Mouse (Mus musculus) lung, embryonic 15.5 days (tissue): ENCODE data around the gene Mum1. TPM values are rescaled to one million over a fixed set of nuclear protein-coding genes. Genes with fewer than 3 reads are reported as not detected.

Experiments
- ATAC-seq: fragments of 200-750 bp; cut with Nextera tagmentation; 2 replicates; pipeline ENCODE4 v1.8.0; 2017; ENCODE audit warnings: moderate number of reproducible peaks, borderline replicate concordance; ENCODE audit not compliant: low FRiP score, low TSS enrichment; ENCODE audit errors: extremely low read depth
- H3K27ac ChIP-seq: fragments of 300-500 bp; sonication (generic); 2 replicates; pipeline ENCODE4 v1.5.1; 2015; ENCODE audit warnings: moderate library complexity, mild to moderate bottlenecking, inconsistent platforms
- H3K27me3 ChIP-seq: fragments of 300-500 bp; sonication (generic); 2 replicates; pipeline ENCODE4 v1.6.1; 2015; ENCODE audit warnings: inconsistent platforms
- H3K36me3 ChIP-seq: fragments of 300-500 bp; sonication (generic); 2 replicates; pipeline ENCODE4 v1.6.1; 2015; ENCODE audit warnings: inconsistent platforms
- H3K4me1 ChIP-seq: fragments of 300-500 bp; sonication (generic); 2 replicates; pipeline ENCODE4 v1.6.1; 2015; ENCODE audit warnings: inconsistent platforms
- H3K4me2 ChIP-seq: fragments of 300-500 bp; sonication (generic); 2 replicates; pipeline ENCODE4 v1.6.1; 2015; ENCODE audit warnings: inconsistent platforms, mild to moderate bottlenecking, moderate library complexity
- H3K4me3 ChIP-seq: fragments of 300-500 bp; sonication (generic); 2 replicates; pipeline ENCODE4 v1.5.1; 2015; ENCODE audit warnings: mild to moderate bottlenecking, inconsistent platforms
- H3K9ac ChIP-seq: fragments of 300-500 bp; sonication (generic); 2 replicates; pipeline ENCODE4 v1.6.1; 2015; ENCODE audit warnings: inconsistent platforms
- H3K9me3 ChIP-seq: fragments of 300-500 bp; sonication (generic); 2 replicates; pipeline ENCODE4 v1.6.1; 2016; ENCODE audit warnings: inconsistent platforms
- WGBS: fragments of 180-500 bp; shearing (Covaris S2); methylation state at CpG from one replicate; pipeline ENCODE4 v1.1.7; 2015; 5-methylcytosine and 5-hydroxymethylcytosine counted together
- polyA plus RNA-seq: library from polyadenylated mRNA; unstranded; fragments of >200 nt; fragmentation: Nextera tagmentation; extraction: Ambion mirVana; gene quantifications from 2 replicates; pipeline ENCODE4 v1.2.1, GENCODE M21; 2015

Gene Mum1
- polyA plus RNA-seq, 1 experiment from 2014 or later = 66.2 TPM

- ATAC-seq = peak; percentile 35
- Histone ChIP-seq H3K27me3 (no peaks in the 10 kb centered on the region), H3K9me3 (no peaks in the 10 kb centered on the region), H3K4me2 (peak overlapping the region; percentile 84), H3K9ac (peak overlapping the region; percentile 99), H3K4me3 (peak overlapping the region; percentile 98), H3K36me3 (peaks cover 11% of the 10 kb centered on the region), H3K4me1 (peaks cover 59% of the 10 kb centered on the region), H3K27ac (peak overlapping the region; percentile 73)
- WGBS = under 1% methylated on average over 80 of the region's 81 CpGs
Observed at GRCm38 (mm10) chr10:80264341-80265148, 38.3 kb downstream of the Mum1 start.

DNA sequence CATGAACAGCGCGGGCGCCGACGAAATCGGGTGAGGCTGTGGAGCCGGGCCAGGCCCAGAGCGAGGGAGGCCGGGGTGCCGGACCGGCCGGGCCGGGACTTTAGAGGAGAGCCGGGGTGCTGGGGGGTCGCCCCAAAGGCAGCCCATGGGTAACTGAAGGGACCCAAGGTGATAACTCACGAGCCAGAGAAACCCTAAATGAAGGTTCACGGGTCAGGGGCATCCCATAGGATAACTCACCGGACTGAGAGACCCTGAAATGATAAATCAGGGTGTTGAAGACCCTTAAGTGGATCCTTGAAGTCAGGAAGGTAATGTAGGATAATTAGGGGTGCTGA, 38.9 kb downstream of the Mum1 start:
- peak overlapping the region; percentile 73 for H3K27ac ChIP-seq
- ATAC-seq = no peak
- H3K4me2 ChIP-seq = peak overlapping the region; percentile 84
- WGBS = under 1% methylated on average over 18 of the region's 18 CpGs
- peak overlapping the region; percentile 99 for H3K9ac ChIP-seq
- H3K4me3 ChIP-seq = peak overlapping the region; percentile 98
- H3K27me3 ChIP-seq = no peaks in the 10 kb centered on the region
- H3K4me1 ChIP-seq = peaks cover 58% of the 10 kb centered on the region
- peaks cover 11% of the 10 kb centered on the region for H3K36me3 ChIP-seq
- no peaks in the 10 kb centered on the region for H3K9me3 ChIP-seq

DNA sequence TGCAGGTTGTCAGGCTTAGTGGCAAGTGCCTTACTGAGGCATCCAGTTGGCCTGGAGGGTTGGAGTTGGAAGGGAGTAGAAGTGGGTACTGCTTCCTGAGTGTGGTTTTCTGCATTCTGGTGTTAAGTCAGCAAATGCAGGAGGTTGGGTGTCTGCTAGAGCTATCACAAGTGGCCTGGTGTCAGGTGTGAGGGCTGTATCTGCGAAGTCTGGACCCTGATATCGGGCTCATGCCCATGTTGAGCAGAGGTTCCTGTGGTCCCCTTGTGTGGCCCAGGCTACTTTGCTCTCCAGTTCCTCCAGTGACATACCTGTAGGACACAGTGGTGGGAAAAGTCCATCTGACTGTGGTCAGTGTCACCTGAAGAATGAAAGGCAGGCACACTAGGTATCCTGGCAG, 43.9 kb downstream of the Mum1 start:
- 89% methylated on average over 2 of the region's 2 CpGs for WGBS
- Histone ChIP-seq H3K27ac (no peak overlapping the region), H3K4me2 (no peak overlapping the region), H3K4me3 (no peak overlapping the region), H3K9ac (no peak overlapping the region), H3K9me3 (no peaks in the 10 kb centered on the region), H3K36me3 (peaks cover 42% of the 10 kb centered on the region), H3K27me3 (no peaks in the 10 kb centered on the region), H3K4me1 (peaks cover 48% of the 10 kb centered on the region)
- no peak for ATAC-seq

GRCm38 (mm10) chr10:80270734-80271181, 44.5 kb downstream of the Mum1 start:
- 69% methylated on average over 6 of the region's 6 CpGs for WGBS
- Histone ChIP-seq H3K4me1 (peaks cover 46% of the 10 kb centered on the region), H3K36me3 (peaks cover 46% of the 10 kb centered on the region)

GRCm38 (mm10) chr10:80271186-80271843, 45.1 kb downstream of the Mum1 start:
- Histone ChIP-seq H3K9me3 (no peaks in the 10 kb centered on the region), H3K27ac (no peak overlapping the region; the same call in 1 of the 2 replicates), H3K36me3 (peaks cover 52% of the 10 kb centered on the region), H3K4me1 (peaks cover 40% of the 10 kb centered on the region), H3K4me2 (no peak overlapping the region), H3K27me3 (no peaks in the 10 kb centered on the region), H3K9ac (no peak overlapping the region), H3K4me3 (no peak overlapping the region)
- WGBS = 85% methylated on average over 5 of the region's 5 CpGs
- no peak for ATAC-seq

More at GRCm38 (mm10) chr10:80270734-80271181, 44.5 kb downstream of the Mum1 start:
- H3K4me2 ChIP-seq = no peak overlapping the region
- H3K27ac ChIP-seq = no peak overlapping the region
- no peaks in the 10 kb centered on the region for H3K9me3 ChIP-seq
- H3K27me3 ChIP-seq = no peaks in the 10 kb centered on the region
- no peak for ATAC-seq
- no peak overlapping the region for H3K4me3 ChIP-seq
- no peak overlapping the region for H3K9ac ChIP-seq

DNA sequence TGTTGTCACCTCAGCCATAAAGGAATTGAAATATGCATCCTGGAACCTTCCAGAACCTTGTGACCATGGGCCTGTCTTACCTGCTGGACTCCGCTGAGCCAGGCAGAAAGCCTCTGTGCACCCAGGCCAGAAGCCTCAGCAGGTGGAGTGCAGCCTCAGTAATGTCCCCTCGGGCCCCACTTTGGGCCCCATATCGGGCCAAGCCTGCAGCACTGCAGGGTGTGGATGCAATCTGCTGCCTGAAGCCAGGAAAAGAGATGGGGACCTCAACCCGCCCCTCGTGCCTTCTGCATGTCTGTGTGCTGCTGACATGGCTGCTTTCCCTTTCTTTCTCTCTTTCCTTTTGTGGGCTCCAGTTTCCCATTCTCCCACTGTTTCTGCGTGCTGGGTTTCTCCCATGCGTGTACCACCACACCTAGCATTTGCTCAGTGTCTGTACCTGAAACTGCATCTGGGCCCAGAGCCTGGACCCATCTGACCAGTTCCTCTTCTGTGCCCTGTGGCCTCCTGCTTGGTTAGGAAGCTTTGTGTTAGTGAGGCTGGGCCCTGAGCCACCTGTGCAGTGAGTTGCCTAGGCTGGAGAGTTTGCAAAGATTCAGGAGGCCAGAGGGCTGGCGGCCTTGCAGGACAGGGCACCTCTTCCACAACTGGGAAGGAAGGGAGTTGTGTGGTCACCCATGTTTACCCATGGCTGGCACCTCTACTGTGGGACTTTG, 45.8 kb downstream of the Mum1 start:
- no peak for ATAC-seq
- Histone ChIP-seq H3K9ac (no peak overlapping the region), H3K4me2 (no peak overlapping the region), H3K9me3 (no peaks in the 10 kb centered on the region), H3K27ac (no peak overlapping the region; the same call in 1 of the 2 replicates), H3K36me3 (peaks cover 58% of the 10 kb centered on the region), H3K4me3 (no peak overlapping the region), H3K27me3 (no peaks in the 10 kb centered on the region), H3K4me1 (peaks cover 33% of the 10 kb centered on the region)
- 85% methylated on average over 8 of the region's 8 CpGs for WGBS

DNA sequence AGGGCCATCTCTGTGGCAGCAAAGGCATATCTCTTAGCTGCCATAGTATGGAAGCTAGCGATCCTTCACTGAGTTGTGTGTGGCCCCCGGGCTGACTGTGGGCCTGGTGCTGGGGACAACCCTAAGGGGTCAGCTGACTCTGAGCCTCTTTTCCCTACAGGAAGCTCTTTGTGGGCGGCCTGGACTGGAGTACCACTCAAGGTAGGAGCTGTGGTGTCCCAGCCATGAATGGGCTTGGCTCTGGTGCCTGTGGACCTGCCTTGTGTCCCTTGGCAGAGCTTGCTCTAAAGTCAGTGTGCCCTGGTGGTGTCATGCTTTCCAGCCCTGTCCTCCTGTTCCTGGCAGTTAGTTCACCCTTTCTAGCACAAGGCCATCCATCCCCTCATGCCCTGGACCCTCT, 47.6 kb downstream of the Mum1 start:
- Histone ChIP-seq H3K9me3 (no peaks in the 10 kb centered on the region), H3K4me3 (no peak overlapping the region), H3K36me3 (peaks cover 69% of the 10 kb centered on the region), H3K4me2 (no peak overlapping the region), H3K27me3 (no peaks in the 10 kb centered on the region), H3K27ac (no peak overlapping the region), H3K4me1 (peaks cover 17% of the 10 kb centered on the region), H3K9ac (no peak overlapping the region)
- 81% methylated on average over 3 of the region's 3 CpGs for WGBS
- no peak for ATAC-seq

- Histone ChIP-seq H3K9ac (no peak overlapping the region), H3K4me3 (no peak overlapping the region), H3K9me3 (no peaks in the 10 kb centered on the region), H3K27ac (no peak overlapping the region), H3K4me2 (no peak overlapping the region), H3K27me3 (no peaks in the 10 kb centered on the region), H3K4me1 (peaks cover 10% of the 10 kb centered on the region), H3K36me3 (peaks cover 84% of the 10 kb centered on the region)
- no peak for ATAC-seq
- WGBS = 86% methylated on average over 5 of the region's 5 CpGs
Observed at GRCm38 (mm10) chr10:80276238-80276637, 50.0 kb downstream of the Mum1 start.

- no peak overlapping the region for H3K4me2 ChIP-seq
- H3K9me3 ChIP-seq = no peaks in the 10 kb centered on the region
- no peak overlapping the region for H3K9ac ChIP-seq
- WGBS = 91% methylated on average over 9 of the region's 9 CpGs
- no peak for ATAC-seq
- H3K4me1 ChIP-seq = peaks cover 15% of the 10 kb centered on the region
- H3K27me3 ChIP-seq = no peaks in the 10 kb centered on the region
- no peak overlapping the region for H3K4me3 ChIP-seq
- no peak overlapping the region for H3K27ac ChIP-seq
- peaks cover 85% of the 10 kb centered on the region for H3K36me3 ChIP-seq
Observed at GRCm38 (mm10) chr10:80278390-80278789, 52.2 kb downstream of the Mum1 start.

GRCm38 (mm10) chr10:80279273-80279672, 53.0 kb downstream of the Mum1 start:
- H3K27me3 ChIP-seq = no peaks in the 10 kb centered on the region
- no peak overlapping the region for H3K27ac ChIP-seq
- peaks cover 86% of the 10 kb centered on the region for H3K36me3 ChIP-seq
- peaks cover 15% of the 10 kb centered on the region for H3K4me1 ChIP-seq
- no peak for ATAC-seq
- WGBS = 86% methylated on average over 12 of the region's 12 CpGs
- H3K9ac ChIP-seq = no peak overlapping the region
- H3K9me3 ChIP-seq = no peaks in the 10 kb centered on the region
- no peak overlapping the region for H3K4me3 ChIP-seq
- no peak overlapping the region for H3K4me2 ChIP-seq

DNA sequence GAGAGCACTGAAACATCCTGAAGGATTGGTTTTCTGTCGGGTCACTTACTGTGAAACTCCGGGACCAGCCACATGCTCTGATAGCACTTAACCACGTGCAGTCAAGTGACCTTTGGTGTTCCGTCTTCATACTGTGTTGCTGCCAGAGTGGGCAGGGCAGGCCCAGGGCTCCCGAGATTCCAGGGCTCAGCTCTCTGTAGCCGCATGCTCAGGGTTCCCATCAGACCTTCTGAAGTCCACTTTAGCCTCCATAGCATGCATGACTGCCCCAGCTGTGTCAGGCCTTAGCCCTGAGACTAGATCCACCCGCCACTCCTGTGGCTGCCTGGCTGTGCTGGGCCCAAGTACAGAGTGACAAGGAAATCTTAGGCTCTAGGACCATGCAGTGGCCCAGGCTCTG, 55.1 kb downstream of the Mum1 start:
- WGBS = 68% methylated on average over 7 of the region's 7 CpGs
- Histone ChIP-seq H3K4me1 (peaks cover 15% of the 10 kb centered on the region), H3K9me3 (no peaks in the 10 kb centered on the region), H3K4me3 (no peak overlapping the region), H3K27ac (peak overlapping the region; percentile 89), H3K9ac (no peak overlapping the region), H3K4me2 (no peak overlapping the region), H3K27me3 (no peaks in the 10 kb centered on the region), H3K36me3 (peaks cover 86% of the 10 kb centered on the region)
- no peak for ATAC-seq
